Mouse (Mus musculus): ENCODE data around the gene Zbed6.
"Not testable (repeated sequence)": the region's sequence is repeated elsewhere in the genome, so short reads cannot be mapped to it uniquely, and the experiment has no call there.

The Zbed6 gene

GRCm38 (mm10) chr1:133660466-133661202 is at the start of gene Zbed6:
Gene Zbed6 (minus strand): TSS chr1:133660885.
- peak; percentile 42 to 47 for DNase-seq (ENCODE audit: low spot score in 2 of 2)

DNA sequence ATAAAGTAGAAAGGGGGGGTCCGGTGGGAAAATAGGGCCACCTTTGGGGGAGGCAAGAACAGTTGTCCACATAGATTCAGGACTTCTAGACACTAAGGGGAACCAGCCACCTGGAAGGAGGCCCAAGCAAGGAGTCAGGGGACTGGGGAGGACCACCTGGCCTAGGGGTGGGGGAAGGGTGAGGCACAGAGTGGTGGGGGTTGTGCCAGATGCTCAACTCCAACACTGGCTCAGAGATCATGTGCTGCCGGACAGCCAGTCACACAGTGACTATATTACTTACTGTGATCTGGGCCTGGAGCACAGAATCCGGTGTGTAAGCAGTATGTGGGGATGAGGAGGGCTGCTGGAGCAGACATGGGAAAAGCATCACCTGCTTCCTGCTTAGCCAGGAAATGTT is 48.6 kb upstream of the Zbed6 start:
- DNase-seq (ENCODE audit: low spot score in 2 of 2): no peak

- DNase-seq (ENCODE audit: low spot score in 2 of 2): not testable (repeated sequence)
Measured at GRCm38 (mm10) chr1:133701824-133702223, 41.1 kb upstream of the Zbed6 start.

DNA sequence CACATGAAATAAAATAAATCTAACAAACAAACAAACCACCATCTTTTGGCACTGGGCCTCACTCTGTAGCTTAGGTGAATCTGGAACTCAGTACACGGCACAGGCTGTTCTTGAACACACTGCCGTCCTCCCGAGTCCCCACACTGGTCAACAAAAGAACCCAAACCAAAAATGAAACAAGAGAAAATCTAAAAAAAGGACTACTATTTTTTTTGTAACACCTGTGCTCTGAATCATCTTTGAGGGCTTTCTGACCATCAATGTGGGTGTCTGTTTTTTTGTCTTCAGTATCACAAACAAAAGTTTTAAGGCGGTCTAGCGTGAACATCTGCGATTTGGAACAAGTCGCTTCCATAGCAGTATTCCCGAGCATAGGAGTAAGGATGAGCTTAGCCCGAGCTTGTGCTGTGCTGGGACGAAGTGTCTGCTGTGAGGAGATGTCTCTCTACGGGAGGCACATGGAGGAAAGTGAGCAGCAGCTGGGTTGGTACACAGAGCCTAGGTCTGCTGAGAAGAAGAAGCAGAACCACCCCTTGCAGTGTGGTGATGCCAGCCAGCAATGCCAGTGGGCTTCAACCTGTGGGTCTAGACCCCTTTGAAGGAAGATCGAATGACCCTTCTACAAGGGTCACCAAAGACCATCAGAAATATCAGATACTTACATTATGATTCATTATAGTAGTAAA is 37.4 kb upstream of the Zbed6 start:
- DNase-seq (ENCODE audit: low spot score in 2 of 2): no peak

DNA sequence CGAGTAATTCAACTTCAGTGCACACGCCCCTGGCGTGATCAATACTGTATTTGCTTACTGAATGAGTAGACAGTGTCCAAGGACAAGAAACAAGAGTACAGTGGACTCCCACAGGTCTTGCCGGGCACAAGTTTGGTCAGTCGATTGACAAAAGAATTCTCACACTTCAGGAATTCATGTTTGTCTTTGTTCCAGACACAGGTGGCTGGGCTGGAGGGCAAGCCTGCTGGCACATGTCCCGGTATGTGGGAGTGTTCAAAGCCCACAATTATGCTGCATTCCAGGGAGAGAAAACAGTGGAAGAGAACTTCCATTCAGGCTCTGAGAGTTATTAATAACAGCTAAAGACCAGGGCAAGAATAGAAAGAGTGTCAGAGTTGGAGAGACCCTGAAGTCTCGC is 35.2 kb upstream of the Zbed6 start:
- peak; percentile 38 to 55 for DNase-seq (ENCODE audit: low spot score in 2 of 2)

DNA sequence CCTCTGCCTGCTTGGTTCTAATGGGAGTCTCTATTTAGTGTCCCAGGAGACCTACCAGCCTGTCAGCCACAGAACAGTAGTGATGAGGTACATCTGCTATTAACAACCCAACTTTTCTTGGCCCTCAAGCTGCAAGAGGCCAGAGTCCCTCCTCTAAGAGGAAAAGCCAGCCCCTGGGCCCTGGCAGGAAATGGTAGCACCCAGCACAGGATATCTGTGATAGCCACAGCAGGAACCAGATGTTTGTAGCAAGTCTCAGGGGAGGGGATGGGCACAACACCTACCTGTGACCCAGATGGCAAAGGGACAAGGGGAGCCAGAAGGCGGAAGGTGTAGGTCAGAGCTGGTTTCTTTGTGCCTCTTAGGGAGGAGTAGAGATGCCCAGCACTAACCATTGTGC is 34.2 kb upstream of the Zbed6 start:
- no peak for DNase-seq (ENCODE audit: low spot score in 2 of 2)

- DNase-seq (ENCODE audit: low spot score in 2 of 2): no peak
Measured at GRCm38 (mm10) chr1:133694301-133694700, 33.6 kb upstream of the Zbed6 start.

DNA sequence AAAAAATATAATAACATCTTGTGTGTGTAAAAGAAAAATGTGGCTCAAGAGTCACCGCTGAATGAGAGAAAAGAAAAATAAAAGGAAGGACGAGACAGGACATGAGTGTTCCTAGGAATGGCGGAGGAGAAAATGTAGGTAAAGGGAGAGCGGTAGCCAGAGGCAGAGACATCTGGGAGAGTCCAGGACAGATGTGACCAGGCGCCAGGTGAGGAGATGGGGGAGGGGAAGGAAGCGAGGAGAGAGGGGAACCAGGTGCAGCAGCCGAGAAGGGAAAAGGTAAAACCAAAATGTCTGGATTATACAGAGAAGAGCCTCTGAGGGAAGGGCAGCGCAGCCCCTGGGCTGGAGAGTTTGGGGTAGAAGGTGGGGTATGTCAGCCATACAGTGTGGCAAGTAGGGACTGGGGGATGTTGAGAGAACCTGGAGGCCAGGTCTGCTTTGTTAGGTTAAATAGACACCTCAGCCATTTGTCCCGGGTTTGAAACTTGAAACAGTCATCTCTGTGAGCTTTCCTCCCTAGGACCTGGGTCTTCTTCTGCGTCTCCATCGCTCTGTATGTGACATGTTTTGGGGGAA is 32.9 kb upstream of the Zbed6 start:
- DNase-seq (ENCODE audit: low spot score in 2 of 2): no peak

DNA sequence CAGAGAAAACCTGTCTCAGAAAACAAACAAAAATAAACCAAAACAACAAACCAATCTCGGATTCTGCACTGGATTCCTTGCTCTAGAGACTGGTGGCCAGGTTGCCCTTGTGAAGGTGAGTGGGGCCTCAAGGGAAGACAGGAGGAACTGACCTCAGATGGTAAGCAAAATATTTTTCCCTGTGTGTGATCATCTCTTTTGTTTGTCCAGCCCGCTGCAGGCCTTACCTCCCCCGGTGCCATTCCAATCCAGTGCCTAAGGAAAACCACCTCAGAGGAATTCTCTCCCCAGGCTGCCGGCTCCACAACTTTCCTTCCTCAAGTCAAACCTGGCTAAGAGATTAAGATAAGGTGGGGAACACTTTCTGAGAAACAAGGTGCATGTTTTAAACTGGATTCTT is 31.5 kb upstream of the Zbed6 start:
- DNase-seq (ENCODE audit: low spot score in 2 of 2): no peak

GRCm38 (mm10) chr1:133691046-133691445 is 30.4 kb upstream of the Zbed6 start:
- DNase-seq (ENCODE audit: low spot score in 2 of 2): no peak

DNA sequence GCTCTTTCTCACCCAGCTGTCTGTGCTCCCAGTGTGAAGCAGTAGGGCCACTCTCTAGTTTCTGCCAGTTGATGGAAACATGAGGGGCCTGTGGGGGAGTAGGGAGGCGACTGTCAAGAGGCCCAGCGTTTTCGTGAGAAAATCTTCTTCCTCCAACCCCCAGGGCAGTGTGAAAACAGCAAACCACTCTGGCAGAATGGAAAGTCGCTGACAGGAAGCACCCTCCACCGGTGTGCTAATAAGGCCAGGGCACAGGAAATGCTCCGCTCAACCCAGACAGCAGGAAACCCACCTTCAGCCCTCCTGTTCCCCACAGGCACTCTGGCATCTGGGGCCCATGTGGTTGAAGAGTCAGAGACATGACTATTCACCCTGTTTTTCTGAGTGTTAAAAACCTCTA is 29.2 kb upstream of the Zbed6 start, which contains the start of gene Lax1:
Lax1 (minus strand) TSS at position 212 of the 400 bp plus-strand sequence.
- DNase-seq (ENCODE audit: low spot score in 2 of 2): no peak

GRCm38 (mm10) chr1:133688301-133688700 is 27.6 kb upstream of the Zbed6 start:
- no peak for DNase-seq (ENCODE audit: low spot score in 2 of 2)

GRCm38 (mm10) chr1:133685749-133686519 is 25.2 kb upstream of the Zbed6 start:
- peak in 1 of 2 experiments; percentile 75 for DNase-seq (ENCODE audit: low spot score in 2 of 2)

DNA sequence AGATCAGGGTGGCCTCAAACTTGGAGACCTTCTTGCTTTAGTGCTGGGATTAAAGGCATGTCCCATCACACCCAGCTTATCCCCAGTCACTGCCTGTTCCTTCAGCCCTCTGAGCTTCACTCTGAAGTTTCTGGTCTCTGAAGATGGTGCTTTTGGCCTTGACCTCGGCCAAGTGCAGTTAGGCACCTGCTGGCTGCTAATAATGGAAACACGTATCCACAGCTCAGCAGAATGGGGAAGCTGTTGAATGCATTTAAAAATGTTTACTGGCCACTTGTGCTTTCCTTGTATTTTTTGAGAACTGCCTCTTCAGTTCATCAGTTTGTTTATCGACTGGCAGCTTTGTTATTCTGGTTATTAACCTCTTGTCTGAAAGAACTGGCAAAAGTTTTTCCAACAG is 11.1 kb upstream of the Zbed6 start:
- no peak for DNase-seq (ENCODE audit: low spot score in 2 of 2)

- DNase-seq (ENCODE audit: low spot score in 2 of 2): no peak
Measured at GRCm38 (mm10) chr1:133671266-133671665, 10.6 kb upstream of the Zbed6 start.

DNA sequence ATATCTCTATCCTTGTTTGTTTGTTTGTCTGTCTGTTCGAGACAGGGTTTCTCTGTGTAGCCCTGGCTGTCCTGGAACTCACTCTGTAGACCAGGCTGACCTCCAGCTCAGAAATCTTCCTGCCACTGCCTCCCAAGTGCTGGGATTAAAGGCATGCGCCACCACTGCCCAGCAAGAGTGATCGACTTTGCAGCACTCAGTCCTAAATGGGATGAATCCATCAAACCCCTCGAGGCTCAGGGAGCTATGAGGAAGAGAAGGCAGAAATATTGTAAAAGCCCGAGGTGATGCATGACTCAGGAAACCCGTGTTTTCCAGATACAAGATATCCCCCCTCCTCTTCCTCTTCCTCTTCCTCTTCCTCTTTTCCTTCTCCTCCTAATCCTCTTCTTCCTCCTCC is 10.1 kb upstream of the Zbed6 start:
- DNase-seq (ENCODE audit: low spot score in 2 of 2): no peak

GRCm38 (mm10) chr1:133670190-133670589 is 9.5 kb upstream of the Zbed6 start:
- no peak for DNase-seq (ENCODE audit: low spot score in 2 of 2)

GRCm38 (mm10) chr1:133668618-133669017 is 7.9 kb upstream of the Zbed6 start:
- no peak for DNase-seq (ENCODE audit: low spot score in 2 of 2)

GRCm38 (mm10) chr1:133667721-133668120 is 7.0 kb upstream of the Zbed6 start:
- DNase-seq (ENCODE audit: low spot score in 2 of 2): no peak

GRCm38 (mm10) chr1:133665713-133666112 is 5.0 kb upstream of the Zbed6 start:
- not testable (repeated sequence) for DNase-seq (ENCODE audit: low spot score in 2 of 2)

DNA sequence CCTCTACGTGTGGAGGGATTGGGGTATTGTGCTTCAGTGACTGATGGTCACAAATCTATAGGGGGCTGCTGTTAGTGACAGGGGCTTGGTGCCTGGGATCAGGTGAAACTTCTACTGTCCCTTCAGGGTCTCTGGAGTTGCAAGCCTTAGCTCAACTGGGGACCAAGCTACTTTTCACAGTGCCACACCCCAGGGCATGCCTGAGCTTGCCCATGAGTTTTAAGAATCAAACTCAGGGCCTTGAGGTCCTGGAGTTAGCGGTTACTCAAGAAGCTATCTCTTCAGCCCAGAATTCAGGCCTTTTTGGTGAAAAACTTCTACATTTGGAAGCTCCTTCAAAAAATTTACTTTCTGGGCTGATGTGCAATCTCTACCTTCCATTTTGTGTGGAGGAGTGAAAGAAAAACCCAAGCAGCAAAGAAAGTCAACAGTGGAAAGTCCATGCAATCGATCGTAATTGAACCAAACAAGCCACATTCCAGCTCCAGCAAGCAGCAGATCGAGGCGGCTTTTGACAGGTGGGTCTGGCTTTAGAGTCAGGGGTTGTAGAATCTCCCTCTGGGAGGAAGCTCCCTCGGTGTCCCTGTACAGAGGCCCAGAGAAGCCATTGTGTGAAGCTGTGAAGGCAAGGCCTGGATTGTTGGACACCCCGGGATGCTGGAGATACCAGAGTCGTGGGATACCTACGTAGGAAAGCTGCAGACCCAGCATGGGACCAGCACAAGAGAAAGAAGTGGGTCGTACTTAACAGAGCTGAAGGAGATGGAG is 3.7 kb upstream of the Zbed6 start:
- DNase-seq (ENCODE audit: low spot score in 2 of 2): no peak

Data from urinary bladder, adult 18-20 months (tissue).